Mouse (Mus musculus) urinary bladder, postnatal 10 days (tissue): ENCODE data around the gene Mmp9.

Experiments used
- DNase-seq: peaks from one replicate; pipeline ENCODE4 v3.0.0; 2022; ENCODE audit warnings: low spot score

Mmp9 gene

GRCm38 (mm10) chr2:164994156-164994555 lies 53.6 kb downstream of the Mmp9 start:
- DNase-seq: no peak

DNA sequence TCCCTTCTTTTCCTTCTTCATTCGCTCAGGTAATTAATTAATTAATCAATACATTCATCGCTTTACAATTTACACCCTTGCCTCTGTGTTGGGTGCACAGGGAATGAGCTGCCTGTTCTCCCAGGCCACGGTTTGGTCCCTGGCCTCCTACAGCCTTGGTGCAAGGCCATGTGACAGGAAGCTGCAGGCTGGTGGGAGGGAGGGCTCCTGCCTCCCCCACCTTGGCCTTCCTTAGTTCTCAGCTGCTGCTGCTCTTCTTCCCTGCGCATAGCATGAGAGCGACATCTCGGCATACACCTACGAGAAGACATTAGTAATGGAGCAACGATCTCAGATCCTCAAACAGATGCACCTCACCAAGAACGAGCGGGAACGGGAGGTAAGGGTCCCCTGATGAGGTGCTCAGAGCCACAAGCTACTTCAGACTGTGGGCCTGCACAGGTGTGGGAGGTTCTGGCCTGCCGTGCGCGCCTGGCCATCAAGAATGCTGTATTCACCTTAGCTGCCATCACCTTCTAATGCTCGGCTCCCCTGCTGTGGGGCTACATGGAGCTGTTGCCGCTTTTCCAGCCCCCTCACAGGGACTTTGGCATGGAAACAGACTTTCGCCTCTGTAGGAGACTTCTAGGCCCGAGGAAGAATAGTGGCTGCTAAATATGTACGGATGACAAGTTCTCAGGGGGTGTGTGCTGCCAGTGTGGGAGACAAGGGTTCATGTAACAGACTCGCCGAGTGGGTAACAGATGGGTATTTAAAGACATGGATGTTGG lies 54.3 kb downstream of the Mmp9 start:
- DNase-seq: no peak

DNA sequence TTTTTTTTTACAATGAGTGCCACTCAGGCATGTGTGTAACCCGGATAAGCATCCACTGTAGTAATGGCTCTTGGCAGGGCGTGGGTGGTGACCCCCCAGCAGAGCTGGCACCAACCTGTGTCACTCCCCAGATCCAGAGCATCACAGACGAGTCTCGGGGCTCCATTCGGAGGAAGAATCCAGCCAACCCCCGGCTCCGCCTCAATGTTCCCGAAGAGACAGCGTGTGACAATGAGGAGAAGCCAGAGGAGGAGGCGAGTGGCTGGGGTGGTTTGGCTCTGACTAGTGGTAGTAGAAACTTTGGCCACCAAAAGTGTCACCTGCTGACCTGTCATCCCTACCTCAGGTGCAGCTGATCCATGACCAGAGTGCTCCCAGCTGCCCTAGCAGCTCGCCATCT lies 55.4 kb downstream of the Mmp9 start:
- no peak for DNase-seq

DNA sequence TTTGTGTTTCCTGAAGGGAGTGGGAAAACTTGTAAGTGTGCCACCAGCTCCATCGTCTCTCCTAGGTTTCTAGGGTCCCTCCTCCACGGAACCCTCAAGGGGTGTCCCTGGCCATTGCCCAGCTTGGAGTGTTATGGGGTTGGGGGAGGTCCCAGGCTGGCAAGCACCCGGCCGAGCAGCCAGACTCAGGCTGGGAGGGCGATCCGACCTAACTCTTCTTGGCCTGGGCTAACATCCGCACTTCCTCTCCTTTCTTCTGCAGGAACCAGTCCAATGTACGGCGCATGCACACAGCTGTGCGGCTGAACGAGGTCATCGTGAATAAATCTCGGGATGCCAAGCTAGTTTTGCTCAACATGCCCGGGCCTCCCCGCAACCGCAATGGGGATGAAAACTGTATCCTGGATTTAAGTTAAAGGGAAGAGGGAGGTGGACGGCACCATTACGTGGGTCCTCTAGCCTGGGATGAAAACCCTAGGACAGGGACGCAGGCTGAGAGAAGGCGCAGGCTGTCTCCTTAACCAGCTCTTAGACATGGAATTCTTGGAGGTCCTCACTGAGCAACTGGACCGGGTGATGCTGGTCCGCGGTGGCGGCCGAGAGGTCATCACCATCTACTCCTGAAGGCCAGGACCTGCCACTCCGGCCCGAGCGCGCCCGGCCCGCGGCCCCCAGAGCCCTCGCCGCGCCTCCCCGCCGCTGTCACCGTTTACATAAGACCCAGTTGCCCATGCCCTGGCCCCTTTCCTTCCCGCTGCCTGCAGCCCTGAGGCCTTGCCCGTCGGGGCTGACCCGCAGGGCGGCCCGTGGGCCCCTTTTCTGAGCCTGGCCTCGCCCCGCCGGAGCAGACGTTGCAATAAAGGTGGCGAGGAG lies 56.5 kb downstream of the Mmp9 start:
- DNase-seq: no peak

DNA sequence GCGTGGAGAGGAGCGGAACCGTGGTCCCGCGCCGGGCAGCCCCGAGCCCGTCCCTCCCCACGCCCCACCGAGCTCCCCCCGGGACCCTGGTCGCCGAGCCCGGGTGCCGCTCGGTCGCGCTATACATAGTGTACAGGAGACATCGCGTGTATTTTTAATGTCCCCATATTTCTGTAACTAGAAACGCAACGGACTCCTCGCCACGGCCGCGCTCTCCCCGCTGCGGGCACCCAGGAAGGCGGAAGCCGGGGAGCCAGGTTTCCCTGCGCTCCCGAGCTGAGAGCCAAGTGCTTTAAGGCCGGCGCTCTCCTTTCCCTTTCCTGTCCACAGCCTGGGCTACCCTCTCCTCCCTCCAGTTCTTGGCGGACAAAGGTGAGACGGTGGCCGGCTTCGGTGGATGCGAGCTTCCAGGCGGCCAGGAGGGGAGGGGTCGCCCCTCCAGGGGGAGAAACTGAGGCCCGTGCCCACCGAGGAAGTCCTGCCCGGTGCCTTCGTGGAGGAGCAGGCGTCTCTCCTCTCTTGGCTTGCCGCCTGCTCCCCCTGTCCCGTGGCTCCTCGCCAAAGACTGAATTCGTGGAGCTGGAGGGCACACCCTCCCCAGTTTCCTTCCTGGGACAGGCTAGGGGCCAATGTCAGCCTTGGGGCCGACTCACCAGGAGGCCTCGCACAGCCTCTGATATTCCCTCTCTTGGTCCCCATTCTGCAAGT lies 57.3 kb downstream of the Mmp9 start:
- no peak for DNase-seq

DNA sequence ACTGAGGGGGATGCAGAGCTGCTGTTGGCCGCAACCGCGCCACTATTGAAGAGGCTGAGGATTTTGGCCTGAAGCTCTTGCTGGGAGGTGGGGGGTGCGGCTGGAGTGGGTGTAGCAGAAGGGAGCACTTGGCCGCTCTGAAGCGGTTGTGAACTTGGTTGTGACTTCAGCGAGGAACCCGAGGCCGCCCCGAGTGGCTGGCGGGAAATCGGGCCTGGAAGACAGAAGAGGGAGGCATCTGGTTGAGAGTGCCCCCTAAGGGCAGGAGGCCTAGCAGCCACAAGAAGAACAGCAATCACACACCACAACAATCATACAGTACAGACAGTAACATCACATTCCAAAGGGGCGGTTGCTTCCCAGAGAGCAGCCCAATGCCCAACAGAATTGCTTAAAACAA lies 61.4 kb downstream of the Mmp9 start:
- no peak for DNase-seq

GRCm38 (mm10) chr2:165003108-165003507 lies 62.5 kb downstream of the Mmp9 start:
- DNase-seq: no peak

- DNase-seq: no peak
Observed at GRCm38 (mm10) chr2:165004237-165004636, 63.7 kb downstream of the Mmp9 start.
